In genomic region chr10:58802391-58802790, GRCm38 (mm10) we compare ENCODE assay signal across 29 mouse cellular contexts. TPM values are rescaled to one million over a fixed set of nuclear protein-coding genes. Genes with fewer than 3 reads are reported as not detected.
"Had no signal": no experiment of that assay in that cellular context is flagged by ENCODE, and none has a peak within 500 bp of the region (broad histone marks: within the 10 kb centered on the region; RNA-seq: fewer than 3 reads in every experiment).

No protein-coding gene starts in this region.

- H3K4me3 ChIP-seq: gastrocnemius, adult 2 months; heart, embryonic 10.5 days; heart, embryonic 12.5 days; hindbrain, embryonic 10.5 days; hindbrain, embryonic 12.5 days; intestine, embryonic 15.5 days; layer of hippocampus, adult 2 months; limb, embryonic 13.5 days; limb, embryonic 15.5 days; liver, embryonic 12.5 days had no signal

- H3K27ac ChIP-seq: gastrocnemius, adult 2 months; heart, embryonic 10.5 days; hindbrain, embryonic 10.5 days; hindbrain, embryonic 12.5 days; hindbrain, embryonic 14.5 days; intestine, embryonic 15.5 days; layer of hippocampus, adult 2 months; limb, embryonic 13.5 days; limb, embryonic 15.5 days; liver, embryonic 12.5 days; liver, embryonic 14.5 days had no signal

- ATAC-seq: hindbrain, embryonic 16.5 days; inflammation-experienced regulatory T-cells, adult 6 months; intestine, embryonic 15.5 days; intestine, postnatal 0 days; liver, embryonic 12.5 days had no signal

- DNase-seq: gastrocnemius, adult 2 months; gastrocnemius, postnatal 10 days; gastrocnemius, postnatal 25 days; heart, adult 18-20 months; heart, postnatal 4 days; kidney, adult 18-20 months; kidney, adult 8-10 months; kidney, postnatal 10 days; kidney, postnatal 25 days; kidney, postnatal 4 days; layer of hippocampus, adult 9-11 months; layer of hippocampus, postnatal 36 days; left cerebral cortex, postnatal 4 days had no signal

RNA-seq across cellular contexts. Expression of gene Sh3rf3, which starts 10.8 kb away (rescaled TPM):
- total RNA-seq: granulocyte monocyte progenitor cell, adult 5-6 weeks; liver, adult 2 months had no signal
